Mouse (Mus musculus) cerebellum, adult 9-10 months (tissue): Measurements from ENCODE around the gene Errfi1.
A peak's percentile ranks its signal among the peaks of the same experiment; 100 is the strongest.
"Not testable (repeated sequence)": the region's sequence is repeated elsewhere in the genome, so short reads cannot be mapped to it uniquely, and the experiment has no call there.

Experiments used
- DNase-seq: peaks from one replicate; pipeline ENCODE4 v3.0.0; 2022

The Errfi1 gene

GRCm38 (mm10) chr4:150850893-150851292, 2.8 kb upstream of the Errfi1 start:
- no peak for DNase-seq

- no peak for DNase-seq
These were observed 1.7 kb upstream of the Errfi1 start for GRCm38 (mm10) chr4:150852045-150852444.

GRCm38 (mm10) chr4:150852479-150852878, 1.2 kb upstream of the Errfi1 start:
- DNase-seq, result no peak

- peak; percentile 94 for DNase-seq
These were observed 1.1 kb downstream of the Errfi1 start for GRCm38 (mm10) chr4:150854839-150855246.

GRCm38 (mm10) chr4:150855346-150855745, 1.6 kb downstream of the Errfi1 start:
- DNase-seq, result no peak

- DNase-seq, result no peak
These were observed 6.8 kb downstream of the Errfi1 start for GRCm38 (mm10) chr4:150860526-150860925.

- DNase-seq, result no peak
These were observed 7.4 kb downstream of the Errfi1 start for GRCm38 (mm10) chr4:150861161-150861560.

GRCm38 (mm10) chr4:150862626-150863375, 9.1 kb downstream of the Errfi1 start:
- DNase-seq, result no peak

- no peak for DNase-seq
These were observed 11.7 kb downstream of the Errfi1 start for GRCm38 (mm10) chr4:150865371-150865770.

- DNase-seq, result no peak
These were observed 12.3 kb downstream of the Errfi1 start for GRCm38 (mm10) chr4:150866069-150866468.

GRCm38 (mm10) chr4:150866494-150866893, 12.8 kb downstream of the Errfi1 start:
- DNase-seq, result no peak

GRCm38 (mm10) chr4:150868161-150868560, 14.4 kb downstream of the Errfi1 start:
- DNase-seq, result no peak

GRCm38 (mm10) chr4:150868859-150869258, 15.1 kb downstream of the Errfi1 start:
- no peak for DNase-seq

GRCm38 (mm10) chr4:150869276-150870197, 15.8 kb downstream of the Errfi1 start:
- no peak for DNase-seq

- no peak for DNase-seq
These were observed 17.3 kb downstream of the Errfi1 start for GRCm38 (mm10) chr4:150870963-150871391.

GRCm38 (mm10) chr4:150871392-150872138, 17.8 kb downstream of the Errfi1 start:
- no peak for DNase-seq

- DNase-seq, result no peak
These were observed 18.5 kb downstream of the Errfi1 start for GRCm38 (mm10) chr4:150872139-150872651.

- no peak for DNase-seq
These were observed 19.0 kb downstream of the Errfi1 start for GRCm38 (mm10) chr4:150872681-150873080.

- DNase-seq, result not testable (repeated sequence)
These were observed 20.7 kb downstream of the Errfi1 start for GRCm38 (mm10) chr4:150874416-150874815.

- DNase-seq, result no peak
These were observed 21.7 kb downstream of the Errfi1 start for GRCm38 (mm10) chr4:150875393-150875792.

- no peak for DNase-seq
These were observed 25.9 kb downstream of the Errfi1 start for GRCm38 (mm10) chr4:150879631-150880030.

- no peak for DNase-seq
These were observed 26.6 kb downstream of the Errfi1 start for GRCm38 (mm10) chr4:150880364-150880763.

GRCm38 (mm10) chr4:150882632-150883031, 28.9 kb downstream of the Errfi1 start:
- DNase-seq, result no peak
